ENCODE assay signal across 20 mouse cellular contexts in the genomic region with DNA sequence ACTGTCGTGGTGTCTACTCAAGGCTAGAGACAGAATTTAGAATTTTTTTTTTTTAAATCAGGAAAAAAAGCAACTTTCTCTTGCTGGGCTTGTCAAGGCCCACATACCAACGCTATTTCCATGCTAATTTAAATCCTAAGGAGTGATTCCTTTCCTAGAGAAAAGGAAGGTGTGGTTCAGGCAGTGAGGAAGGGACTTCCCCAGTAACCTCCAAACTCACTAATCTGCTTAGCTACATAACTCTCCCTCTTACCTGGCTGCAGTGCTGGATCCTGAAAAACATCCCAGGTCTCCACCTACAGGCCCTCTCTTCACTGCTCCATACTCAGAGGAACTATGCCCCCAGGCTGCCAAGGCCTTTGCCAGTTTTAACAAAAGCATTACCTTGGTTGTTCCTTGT. TPM values are rescaled to one million over a fixed set of nuclear protein-coding genes. Genes with fewer than 3 reads are reported as not detected.
"Had no signal": no experiment of that assay in that cellular context is flagged by ENCODE, and none has a peak within 500 bp of the region (broad histone marks: within the 10 kb centered on the region; RNA-seq: fewer than 3 reads in every experiment).

No protein-coding gene starts in this region.

- DNase-seq: retina, postnatal 1 day; right cerebral cortex, adult 18-20 months; right cerebral cortex, postnatal 14 days; right cerebral cortex, postnatal 25 days; right cerebral cortex, postnatal 4 days; spleen, adult 18-20 months; thymus, adult 18-20 months; thymus, adult 2 months; thymus, postnatal 14 days; thymus, postnatal 25 days; thymus, postnatal 36 days; thymus, postnatal 4 days had no signal

- H3K27ac ChIP-seq: neural tube, embryonic 13.5 days; neural tube, embryonic 15.5 days; stomach, embryonic 15.5 days; stomach, postnatal 0 days had no signal

- H3K27me3 ChIP-seq: neural tube, embryonic 13.5 days; neural tube, embryonic 15.5 days; stomach, embryonic 15.5 days had no signal

- H3K4me3 ChIP-seq: neural tube, embryonic 13.5 days; neural tube, embryonic 15.5 days; stomach, embryonic 15.5 days had no signal

- H3K4me1 ChIP-seq: neural tube, embryonic 13.5 days; neural tube, embryonic 15.5 days; stomach, embryonic 15.5 days had no signal

- H3K36me3 ChIP-seq: neural tube, embryonic 13.5 days; neural tube, embryonic 15.5 days; stomach, embryonic 15.5 days had no signal

- H3K9ac ChIP-seq: neural tube, embryonic 13.5 days; neural tube, embryonic 15.5 days; stomach, embryonic 15.5 days had no signal

- H3K4me2 ChIP-seq: neural tube, embryonic 13.5 days; neural tube, embryonic 15.5 days; stomach, embryonic 15.5 days had no signal

- H3K9me3 ChIP-seq: neural tube, embryonic 13.5 days; neural tube, embryonic 15.5 days; stomach, embryonic 15.5 days had no signal

RNA-seq across cellular contexts. Expression of a gene that starts 59.4 kb away (rescaled TPM):
- polyA plus RNA-seq: neural tube, embryonic 13.5 days; neural tube, embryonic 14.5 days; neural tube, embryonic 15.5 days; stomach, embryonic 14.5 days; stomach, embryonic 15.5 days; stomach, embryonic 16.5 days; stomach, postnatal 0 days; thymus, postnatal 0 days had no signal
